Mouse (Mus musculus): ENCODE data around the gene Pkp4. TPM values are rescaled to one million over a fixed set of nuclear protein-coding genes. Genes with fewer than 3 reads are reported as not detected.

Pkp4 gene
- polyA plus RNA-seq, 1 experiment from 2014 or later: 17.4 TPM

DNA sequence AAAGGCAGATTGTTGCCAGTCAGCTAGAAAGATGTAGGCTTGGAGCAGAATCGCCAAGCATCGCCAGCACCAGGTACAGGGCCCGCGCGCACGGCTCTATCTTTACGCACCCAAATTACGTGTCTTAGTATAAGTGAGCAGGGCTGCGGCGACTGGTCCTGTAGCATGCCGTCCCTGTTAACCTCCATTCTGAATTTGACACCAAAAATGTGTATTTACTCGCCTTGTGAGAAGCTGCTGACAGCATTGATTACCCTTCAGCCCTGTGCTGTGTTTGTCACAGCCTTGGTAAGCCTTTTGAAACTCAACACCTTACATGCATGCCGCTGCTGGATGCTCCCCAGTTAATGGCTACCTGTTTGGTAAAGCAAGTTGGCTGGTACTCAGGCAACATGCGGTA is 105.8 kb downstream of the Pkp4 start:
- 73% methylated on average over 14 of the region's 14 CpGs for WGBS

DNA sequence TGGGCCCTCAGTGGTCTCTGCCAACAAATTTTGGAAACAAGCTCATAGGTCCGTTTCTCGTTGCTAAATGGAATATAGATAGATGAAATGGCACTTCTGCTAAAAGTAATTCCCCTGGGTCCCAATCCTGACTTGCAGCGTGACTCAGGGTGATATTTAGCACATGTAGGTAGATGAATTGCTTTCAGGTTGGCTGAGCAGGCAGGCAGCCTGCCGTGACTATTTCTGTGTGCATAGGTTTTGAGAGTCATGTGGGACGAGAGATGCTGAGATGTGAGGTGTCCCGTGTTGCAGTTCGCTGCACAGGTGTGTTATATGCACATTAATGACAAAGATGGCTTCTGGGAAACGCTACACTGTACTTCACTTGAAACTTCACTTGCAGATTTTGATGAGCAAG is 111.2 kb downstream of the Pkp4 start:
- DNase-seq (ENCODE audit: low spot score): no peak
- 88% methylated on average over 8 of the region's 8 CpGs for WGBS
- ATAC-seq (replicated peaks; ENCODE audit: insufficient number of reproducible peaks, low FRiP score, low TSS enrichment, low read depth): no peak
- no peaks in the 10 kb centered on the region for H3K36me3 ChIP-seq (replicated peaks; ENCODE audit: control insufficient read depth, insufficient read depth, low read depth, low read length)
- H3K4me2 ChIP-seq (ENCODE audit: low read depth, low read length): no peak overlapping the region
- no peak overlapping the region for H3K27ac ChIP-seq (replicated peaks; ENCODE audit: low read depth, low read length)
- no peak overlapping the region for H3K4me3 ChIP-seq (ENCODE audit: low read depth, low read length)
- H3K27me3 ChIP-seq (ENCODE audit: control insufficient read depth, insufficient read depth, low read length): no peaks in the 10 kb centered on the region
- H3K9me3 ChIP-seq (replicated peaks; ENCODE audit: control insufficient read depth, low read length): no peaks in the 10 kb centered on the region
- H3K4me1 ChIP-seq (ENCODE audit: control insufficient read depth, insufficient read depth, low read length): no peaks in the 10 kb centered on the region
- H3K9ac ChIP-seq (replicated peaks; ENCODE audit: low read length): no peak overlapping the region

More for the DNA sequence above, 105.8 kb downstream of the Pkp4 start:
- H3K27me3 ChIP-seq (ENCODE audit: control insufficient read depth, insufficient read depth, low read length): no peaks in the 10 kb centered on the region
- H3K4me2 ChIP-seq (ENCODE audit: low read depth, low read length): no peak overlapping the region
- H3K4me3 ChIP-seq (ENCODE audit: low read depth, low read length): no peak overlapping the region
- DNase-seq (ENCODE audit: low spot score) (peak; percentile 8), ATAC-seq (replicated peaks; ENCODE audit: insufficient number of reproducible peaks, low FRiP score, low TSS enrichment, low read depth) (no peak)
- no peak overlapping the region for H3K9ac ChIP-seq (replicated peaks; ENCODE audit: low read length)
- no peak overlapping the region for H3K27ac ChIP-seq (replicated peaks; ENCODE audit: low read depth, low read length)
- H3K4me1 ChIP-seq (ENCODE audit: control insufficient read depth, insufficient read depth, low read length): no peaks in the 10 kb centered on the region; the same call in 1 of the 2 replicates
- no peaks in the 10 kb centered on the region for H3K36me3 ChIP-seq (replicated peaks; ENCODE audit: control insufficient read depth, insufficient read depth, low read depth, low read length)
- H3K9me3 ChIP-seq (replicated peaks; ENCODE audit: control insufficient read depth, low read length): no peaks in the 10 kb centered on the region

DNA sequence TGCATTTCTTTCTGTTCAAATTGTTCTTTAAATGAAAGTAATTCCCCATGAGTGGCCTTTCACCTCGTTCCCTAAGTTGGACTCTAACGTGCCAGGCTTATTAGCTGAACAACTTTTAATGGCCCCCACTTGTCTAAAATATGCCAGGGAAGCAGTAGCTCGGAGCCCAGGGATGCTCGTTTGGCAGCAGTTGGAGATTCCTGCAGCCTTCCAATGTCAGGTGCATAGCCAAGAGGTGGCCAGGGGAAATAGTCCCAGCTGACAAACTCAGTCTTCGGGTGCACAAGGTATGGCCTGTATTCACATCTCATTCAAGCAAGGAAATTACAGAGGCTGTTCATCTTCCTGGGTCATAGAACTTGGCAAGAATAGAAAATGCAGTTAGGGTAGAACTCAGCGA is 112.1 kb downstream of the Pkp4 start:
- H3K27me3 ChIP-seq (ENCODE audit: control insufficient read depth, insufficient read depth, low read length): no peaks in the 10 kb centered on the region
- ATAC-seq (replicated peaks; ENCODE audit: insufficient number of reproducible peaks, low FRiP score, low TSS enrichment, low read depth) (no peak), DNase-seq (ENCODE audit: low spot score) (no peak)
- no peaks in the 10 kb centered on the region for H3K36me3 ChIP-seq (replicated peaks; ENCODE audit: control insufficient read depth, insufficient read depth, low read depth, low read length)
- no peak overlapping the region for H3K4me2 ChIP-seq (ENCODE audit: low read depth, low read length)
- WGBS: 79% methylated on average over 6 of the region's 6 CpGs
- no peak overlapping the region for H3K9ac ChIP-seq (replicated peaks; ENCODE audit: low read length)
- no peak overlapping the region for H3K4me3 ChIP-seq (ENCODE audit: low read depth, low read length)
- H3K27ac ChIP-seq (replicated peaks; ENCODE audit: low read depth, low read length): no peak overlapping the region
- H3K9me3 ChIP-seq (replicated peaks; ENCODE audit: control insufficient read depth, low read length): no peaks in the 10 kb centered on the region
- H3K4me1 ChIP-seq (ENCODE audit: control insufficient read depth, insufficient read depth, low read length): no peaks in the 10 kb centered on the region

DNA sequence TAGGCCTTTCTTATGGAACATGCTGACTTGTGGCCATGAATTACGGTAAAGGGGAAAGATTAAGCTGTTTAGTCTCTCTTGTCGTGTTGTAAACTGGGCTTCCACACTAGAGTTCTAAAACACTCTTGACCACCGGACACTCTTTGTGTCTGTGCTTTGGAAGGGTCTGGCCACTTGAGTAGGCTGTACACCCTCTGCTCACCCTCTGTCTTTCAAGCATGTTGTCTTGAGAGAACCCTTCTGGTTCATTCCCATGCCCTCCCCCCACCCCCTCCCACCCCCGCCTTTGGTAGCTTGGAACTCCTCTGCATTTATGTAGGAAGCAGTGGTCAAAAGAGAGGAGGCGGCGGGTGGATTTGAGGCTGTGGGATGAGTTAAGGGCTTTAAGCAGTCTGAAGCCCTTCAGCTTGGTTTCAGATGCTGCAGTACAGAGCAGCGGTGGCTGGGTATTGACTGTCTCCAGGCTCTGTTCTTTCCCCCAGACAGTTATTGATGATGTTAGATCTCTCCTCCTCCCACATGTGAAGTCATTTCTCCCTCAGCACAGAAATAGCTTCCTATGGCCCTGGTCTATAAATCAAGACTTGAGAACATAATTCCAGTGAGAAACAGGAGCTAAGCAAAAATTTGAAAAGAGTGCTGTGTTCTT is 120.4 kb downstream of the Pkp4 start:
- Histone ChIP-seq H3K4me2 (ENCODE audit: low read depth, low read length) (no peak overlapping the region), H3K4me1 (ENCODE audit: control insufficient read depth, insufficient read depth, low read length) (no peaks in the 10 kb centered on the region), H3K27me3 (ENCODE audit: control insufficient read depth, insufficient read depth, low read length) (no peaks in the 10 kb centered on the region), H3K4me3 (ENCODE audit: low read depth, low read length) (no peak overlapping the region), H3K27ac (replicated peaks; ENCODE audit: low read depth, low read length) (no peak overlapping the region), H3K9ac (replicated peaks; ENCODE audit: low read length) (no peak overlapping the region), H3K9me3 (replicated peaks; ENCODE audit: control insufficient read depth, low read length) (no peaks in the 10 kb centered on the region), H3K36me3 (replicated peaks; ENCODE audit: control insufficient read depth, insufficient read depth, low read depth, low read length) (no peaks in the 10 kb centered on the region)
- DNase-seq (ENCODE audit: low spot score) (no peak), ATAC-seq (replicated peaks; ENCODE audit: insufficient number of reproducible peaks, low FRiP score, low TSS enrichment, low read depth) (no peak)
- WGBS: 90% methylated on average over 7 of the region's 7 CpGs

DNA sequence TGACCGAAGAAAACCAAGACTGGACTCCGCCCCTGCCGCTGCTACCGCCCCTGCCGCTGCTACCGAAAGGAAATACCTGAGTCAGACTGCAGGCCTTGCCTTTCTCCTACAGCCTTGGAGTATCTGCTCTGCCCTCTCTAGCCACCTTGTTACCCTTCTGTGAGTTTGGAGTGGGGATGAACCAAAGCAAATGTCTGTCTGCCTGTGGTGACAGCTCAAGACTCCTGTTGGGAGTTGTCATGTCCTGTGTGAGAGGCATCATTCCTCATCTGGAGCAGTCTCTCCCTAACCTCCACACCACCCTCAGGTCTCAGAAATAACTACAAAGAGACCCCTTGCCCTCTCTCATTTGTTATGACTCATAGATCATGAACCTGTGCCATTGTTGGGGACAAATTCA is 122.3 kb downstream of the Pkp4 start:
- H3K27me3 ChIP-seq (ENCODE audit: control insufficient read depth, insufficient read depth, low read length): no peaks in the 10 kb centered on the region
- no peak overlapping the region for H3K4me2 ChIP-seq (ENCODE audit: low read depth, low read length)
- DNase-seq (ENCODE audit: low spot score) (no peak), ATAC-seq (replicated peaks; ENCODE audit: insufficient number of reproducible peaks, low FRiP score, low TSS enrichment, low read depth) (no peak)
- no peaks in the 10 kb centered on the region for H3K4me1 ChIP-seq (ENCODE audit: control insufficient read depth, insufficient read depth, low read length)
- no peaks in the 10 kb centered on the region for H3K9me3 ChIP-seq (replicated peaks; ENCODE audit: control insufficient read depth, low read length)
- H3K4me3 ChIP-seq (ENCODE audit: low read depth, low read length): no peak overlapping the region
- H3K27ac ChIP-seq (replicated peaks; ENCODE audit: low read depth, low read length): no peak overlapping the region
- no peaks in the 10 kb centered on the region for H3K36me3 ChIP-seq (replicated peaks; ENCODE audit: control insufficient read depth, insufficient read depth, low read depth, low read length)
- 97% methylated on average over 6 of the region's 6 CpGs for WGBS
- no peak overlapping the region for H3K9ac ChIP-seq (replicated peaks; ENCODE audit: low read length)

DNA sequence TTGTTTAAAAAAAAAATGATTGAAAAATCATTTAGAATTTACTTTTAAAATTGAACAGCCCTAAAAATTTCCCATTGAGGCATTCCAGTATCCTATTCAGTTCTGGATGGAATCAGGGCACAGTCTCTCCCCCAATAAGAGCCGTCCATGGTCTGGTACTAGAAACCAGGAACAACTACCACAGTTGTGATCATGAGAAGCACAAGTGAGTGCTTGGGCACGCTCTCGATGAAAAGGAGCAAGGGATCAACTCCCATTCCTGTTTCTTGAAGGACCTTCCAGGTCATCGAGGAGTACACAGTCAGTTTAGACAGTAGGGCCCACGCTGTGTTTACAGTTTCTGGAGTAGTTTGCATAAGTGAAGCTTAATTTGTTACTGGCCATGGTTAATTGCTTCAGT is 123.6 kb downstream of the Pkp4 start:
- H3K9ac ChIP-seq (replicated peaks; ENCODE audit: low read length): no peak overlapping the region
- H3K36me3 ChIP-seq (replicated peaks; ENCODE audit: control insufficient read depth, insufficient read depth, low read depth, low read length): no peaks in the 10 kb centered on the region
- H3K4me2 ChIP-seq (ENCODE audit: low read depth, low read length): no peak overlapping the region
- 91% methylated on average over 5 of the region's 5 CpGs for WGBS
- H3K27me3 ChIP-seq (ENCODE audit: control insufficient read depth, insufficient read depth, low read length): no peaks in the 10 kb centered on the region
- no peak overlapping the region for H3K27ac ChIP-seq (replicated peaks; ENCODE audit: low read depth, low read length)
- H3K4me3 ChIP-seq (ENCODE audit: low read depth, low read length): no peak overlapping the region
- no peak for DNase-seq (ENCODE audit: low spot score)
- H3K4me1 ChIP-seq (ENCODE audit: control insufficient read depth, insufficient read depth, low read length): no peaks in the 10 kb centered on the region
- H3K9me3 ChIP-seq (replicated peaks; ENCODE audit: control insufficient read depth, low read length): no peaks in the 10 kb centered on the region
- ATAC-seq (replicated peaks; ENCODE audit: insufficient number of reproducible peaks, low FRiP score, low TSS enrichment, low read depth): no peak

DNA sequence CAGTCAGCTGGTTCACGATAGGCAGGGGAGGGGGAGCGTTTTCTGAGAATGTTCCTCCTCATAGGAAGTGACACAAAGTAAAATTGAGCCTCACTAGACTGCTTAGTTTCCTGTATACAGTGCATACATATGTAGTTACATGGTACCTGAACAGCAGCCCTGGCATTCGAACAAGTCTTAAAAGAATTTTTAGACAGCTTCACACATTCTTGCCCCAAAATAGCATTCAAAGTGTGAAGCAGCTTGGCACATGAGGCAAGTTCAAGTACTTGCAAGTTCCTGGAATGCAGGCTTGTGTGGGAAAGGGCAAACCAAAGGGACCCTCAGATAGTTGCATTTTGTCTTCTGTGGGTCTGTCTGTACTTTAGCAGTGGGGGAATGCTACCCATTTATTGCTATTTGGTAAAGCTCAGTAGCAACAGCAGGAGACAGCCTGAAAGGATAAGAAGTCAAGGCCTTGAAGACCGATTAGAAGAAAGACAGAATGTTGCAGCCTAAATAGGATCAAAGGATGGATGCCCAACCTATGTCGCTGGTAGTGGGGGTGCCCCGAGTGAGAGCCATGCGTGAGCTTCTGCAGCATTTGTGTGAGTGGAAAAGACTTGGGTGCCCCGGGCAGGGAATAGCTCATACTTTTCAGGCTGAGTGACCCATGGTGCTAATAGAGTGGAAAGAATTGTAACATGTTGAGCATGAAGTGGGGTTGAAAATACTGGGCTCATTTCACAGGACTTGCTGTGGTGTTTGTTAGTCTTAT is 124.3 kb downstream of the Pkp4 start:
- H3K9me3 ChIP-seq (replicated peaks; ENCODE audit: control insufficient read depth, low read length): no peaks in the 10 kb centered on the region
- no peaks in the 10 kb centered on the region for H3K27me3 ChIP-seq (ENCODE audit: control insufficient read depth, insufficient read depth, low read length)
- H3K36me3 ChIP-seq (replicated peaks; ENCODE audit: control insufficient read depth, insufficient read depth, low read depth, low read length): no peaks in the 10 kb centered on the region
- no peak overlapping the region for H3K9ac ChIP-seq (replicated peaks; ENCODE audit: low read length)
- WGBS: 91% methylated on average over 8 of the region's 8 CpGs
- H3K4me3 ChIP-seq (ENCODE audit: low read depth, low read length): no peak overlapping the region
- no peak for DNase-seq (ENCODE audit: low spot score)
- no peak for ATAC-seq (replicated peaks; ENCODE audit: insufficient number of reproducible peaks, low FRiP score, low TSS enrichment, low read depth)
- H3K4me1 ChIP-seq (ENCODE audit: control insufficient read depth, insufficient read depth, low read length): no peaks in the 10 kb centered on the region
- no peak overlapping the region for H3K4me2 ChIP-seq (ENCODE audit: low read depth, low read length)
- H3K27ac ChIP-seq (replicated peaks; ENCODE audit: low read depth, low read length): no peak overlapping the region

DNA sequence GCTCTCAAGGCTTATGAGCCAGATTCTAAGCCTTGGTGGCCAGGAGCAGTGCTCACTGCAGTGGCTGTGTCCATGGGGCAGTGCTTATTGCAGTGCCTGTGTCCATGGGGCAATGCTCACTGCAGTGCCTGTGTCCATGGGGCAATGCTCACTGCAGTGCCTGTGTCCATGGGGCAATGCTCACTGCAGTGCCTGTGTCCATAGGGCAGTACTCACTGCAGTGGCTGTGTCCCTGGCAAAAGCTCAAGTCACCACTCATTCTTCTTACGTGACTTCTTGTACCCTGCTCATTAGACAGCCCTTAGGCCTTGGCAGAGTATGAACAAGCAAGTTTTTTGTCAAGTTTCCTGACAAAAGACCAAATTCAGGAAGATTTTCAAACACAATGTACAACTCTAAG is 124.9 kb downstream of the Pkp4 start:
- WGBS: 86% methylated on average over 1 of the region's 1 CpGs
- H3K27me3 ChIP-seq (ENCODE audit: control insufficient read depth, insufficient read depth, low read length): no peaks in the 10 kb centered on the region
- ATAC-seq (replicated peaks; ENCODE audit: insufficient number of reproducible peaks, low FRiP score, low TSS enrichment, low read depth): no peak
- no peak overlapping the region for H3K4me3 ChIP-seq (ENCODE audit: low read depth, low read length)
- H3K9me3 ChIP-seq (replicated peaks; ENCODE audit: control insufficient read depth, low read length): no peaks in the 10 kb centered on the region
- H3K9ac ChIP-seq (replicated peaks; ENCODE audit: low read length): no peak overlapping the region
- no peak overlapping the region for H3K27ac ChIP-seq (replicated peaks; ENCODE audit: low read depth, low read length)
- DNase-seq (ENCODE audit: low spot score): no peak
- no peak overlapping the region for H3K4me2 ChIP-seq (ENCODE audit: low read depth, low read length)
- H3K4me1 ChIP-seq (ENCODE audit: control insufficient read depth, insufficient read depth, low read length): no peaks in the 10 kb centered on the region; the same call in 1 of the 2 replicates
- H3K36me3 ChIP-seq (replicated peaks; ENCODE audit: control insufficient read depth, insufficient read depth, low read depth, low read length): no peaks in the 10 kb centered on the region

Measured in embryonic facial prominence, embryonic 11.5 days (tissue).